Mouse (Mus musculus): ENCODE measurements around the gene Pkhd1. TPM values are rescaled to one million over a fixed set of nuclear protein-coding genes. Genes with fewer than 3 reads are reported as not detected.

The Pkhd1 gene
- polyA plus RNA-seq (2015; fragmentation: Nextera tagmentation; extraction: Ambion mirVana): 0.33 and 0.45 TPM in 2 replicates

GRCm38 (mm10) chr1:20617849-20618530, at the start of gene Pkhd1:
Gene Pkhd1, minus strand, starts transcription at chr1:20618064.
- ATAC-seq: peak; percentile 87
- 42% methylated on average over 10 of the region's 10 CpGs for WGBS
- H3K27me3 ChIP-seq (replicated peaks; ENCODE audit: control insufficient read depth, insufficient read depth, low read length): no peaks in the 10 kb centered on the region
- peak within 1 kb of the TSS; percentile 28 for H3K4me3 ChIP-seq (ENCODE audit: low read length)
- H3K4me2 ChIP-seq (ENCODE audit: low read depth, low read length): peak within 1 kb of the TSS; percentile 37
- no peaks in the 10 kb centered on the region for H3K36me3 ChIP-seq (ENCODE audit: control insufficient read depth, insufficient read depth, low read length)
- no peaks in the 10 kb centered on the region for H3K4me1 ChIP-seq (ENCODE audit: control insufficient read depth, insufficient read depth, low read length)
- H3K9ac ChIP-seq (ENCODE audit: low read depth, low read length): peak within 1 kb of the TSS; percentile 12; the same call in 1 of the 2 replicates
- H3K9me3 ChIP-seq (ENCODE audit: control insufficient read depth, low read length): no peaks in the 10 kb centered on the region
- H3K27ac ChIP-seq (ENCODE audit: low read length): peak within 1 kb of the TSS; percentile 3; the same call in 1 of the 2 replicates

GRCm38 (mm10) chr1:20667567-20667966, 49.7 kb upstream of the Pkhd1 start:
- Histone ChIP-seq H3K27ac (ENCODE audit: low read length) (no peak overlapping the region), H3K36me3 (ENCODE audit: control insufficient read depth, insufficient read depth, low read length) (no peaks in the 10 kb centered on the region), H3K27me3 (replicated peaks; ENCODE audit: control insufficient read depth, insufficient read depth, low read length) (no peaks in the 10 kb centered on the region), H3K9ac (ENCODE audit: low read depth, low read length) (no peak overlapping the region), H3K4me1 (ENCODE audit: control insufficient read depth, insufficient read depth, low read length) (no peaks in the 10 kb centered on the region), H3K4me3 (ENCODE audit: low read length) (no peak overlapping the region), H3K9me3 (ENCODE audit: control insufficient read depth, low read length) (no peaks in the 10 kb centered on the region), H3K4me2 (ENCODE audit: low read depth, low read length) (no peak overlapping the region)
- no peak for ATAC-seq
- 74% methylated on average over 7 of the region's 7 CpGs for WGBS

GRCm38 (mm10) chr1:20666233-20666632, 48.4 kb upstream of the Pkhd1 start:
- 85% methylated on average over 2 of the region's 2 CpGs for WGBS
- no peak overlapping the region for H3K4me3 ChIP-seq (ENCODE audit: low read length)
- H3K9me3 ChIP-seq (ENCODE audit: control insufficient read depth, low read length): no peaks in the 10 kb centered on the region
- no peak overlapping the region for H3K9ac ChIP-seq (ENCODE audit: low read depth, low read length)
- H3K4me1 ChIP-seq (ENCODE audit: control insufficient read depth, insufficient read depth, low read length): no peaks in the 10 kb centered on the region
- H3K27me3 ChIP-seq (replicated peaks; ENCODE audit: control insufficient read depth, insufficient read depth, low read length): no peaks in the 10 kb centered on the region
- H3K36me3 ChIP-seq (ENCODE audit: control insufficient read depth, insufficient read depth, low read length): no peaks in the 10 kb centered on the region
- ATAC-seq: no peak
- H3K4me2 ChIP-seq (ENCODE audit: low read depth, low read length): no peak overlapping the region
- no peak overlapping the region for H3K27ac ChIP-seq (ENCODE audit: low read length)

- Histone ChIP-seq H3K27me3 (replicated peaks; ENCODE audit: control insufficient read depth, insufficient read depth, low read length) (no peaks in the 10 kb centered on the region), H3K4me1 (ENCODE audit: control insufficient read depth, insufficient read depth, low read length) (no peaks in the 10 kb centered on the region), H3K36me3 (ENCODE audit: control insufficient read depth, insufficient read depth, low read length) (no peaks in the 10 kb centered on the region), H3K27ac (ENCODE audit: low read length) (no peak overlapping the region), H3K9ac (ENCODE audit: low read depth, low read length) (no peak overlapping the region), H3K4me2 (ENCODE audit: low read depth, low read length) (no peak overlapping the region), H3K4me3 (ENCODE audit: low read length) (no peak overlapping the region), H3K9me3 (ENCODE audit: control insufficient read depth, low read length) (no peaks in the 10 kb centered on the region)
- ATAC-seq: no peak
- WGBS: 62% methylated on average over 5 of the region's 5 CpGs
Measured at GRCm38 (mm10) chr1:20655085-20655484, 37.2 kb upstream of the Pkhd1 start.

- Histone ChIP-seq H3K27ac (ENCODE audit: low read length) (no peak overlapping the region), H3K4me2 (ENCODE audit: low read depth, low read length) (no peak overlapping the region), H3K4me3 (ENCODE audit: low read length) (no peak overlapping the region), H3K36me3 (ENCODE audit: control insufficient read depth, insufficient read depth, low read length) (no peaks in the 10 kb centered on the region), H3K4me1 (ENCODE audit: control insufficient read depth, insufficient read depth, low read length) (no peaks in the 10 kb centered on the region), H3K9me3 (ENCODE audit: control insufficient read depth, low read length) (no peaks in the 10 kb centered on the region), H3K27me3 (replicated peaks; ENCODE audit: control insufficient read depth, insufficient read depth, low read length) (no peaks in the 10 kb centered on the region), H3K9ac (ENCODE audit: low read depth, low read length) (no peak overlapping the region)
- peak; percentile 69 for ATAC-seq
- WGBS: 47% methylated on average over 6 of the region's 6 CpGs
Measured at GRCm38 (mm10) chr1:20653513-20654506, 35.9 kb upstream of the Pkhd1 start.

GRCm38 (mm10) chr1:20634856-20635255, 17.0 kb upstream of the Pkhd1 start:
- Histone ChIP-seq H3K27ac (ENCODE audit: low read length) (no peak overlapping the region), H3K4me1 (ENCODE audit: control insufficient read depth, insufficient read depth, low read length) (no peaks in the 10 kb centered on the region), H3K4me2 (ENCODE audit: low read depth, low read length) (no peak overlapping the region), H3K36me3 (ENCODE audit: control insufficient read depth, insufficient read depth, low read length) (no peaks in the 10 kb centered on the region), H3K27me3 (replicated peaks; ENCODE audit: control insufficient read depth, insufficient read depth, low read length) (no peaks in the 10 kb centered on the region), H3K9ac (ENCODE audit: low read depth, low read length) (no peak overlapping the region), H3K4me3 (ENCODE audit: low read length) (no peak overlapping the region), H3K9me3 (ENCODE audit: control insufficient read depth, low read length) (no peaks in the 10 kb centered on the region)
- WGBS: 82% methylated on average over 2 of the region's 2 CpGs
- no peak for ATAC-seq

- Histone ChIP-seq H3K4me3 (ENCODE audit: low read length) (no peak overlapping the region), H3K4me1 (ENCODE audit: control insufficient read depth, insufficient read depth, low read length) (no peaks in the 10 kb centered on the region), H3K36me3 (ENCODE audit: control insufficient read depth, insufficient read depth, low read length) (no peaks in the 10 kb centered on the region), H3K4me2 (ENCODE audit: low read depth, low read length) (no peak overlapping the region), H3K27me3 (replicated peaks; ENCODE audit: control insufficient read depth, insufficient read depth, low read length) (no peaks in the 10 kb centered on the region), H3K27ac (ENCODE audit: low read length) (no peak overlapping the region), H3K9me3 (ENCODE audit: control insufficient read depth, low read length) (no peaks in the 10 kb centered on the region), H3K9ac (ENCODE audit: low read depth, low read length) (no peak overlapping the region)
- ATAC-seq: no peak
- 77% methylated on average over 7 of the region's 7 CpGs for WGBS
Measured at GRCm38 (mm10) chr1:20633276-20633869, 15.5 kb upstream of the Pkhd1 start.

- no peaks in the 10 kb centered on the region for H3K9me3 ChIP-seq (ENCODE audit: control insufficient read depth, low read length)
- no peak overlapping the region for H3K27ac ChIP-seq (ENCODE audit: low read length)
- no peaks in the 10 kb centered on the region for H3K4me1 ChIP-seq (ENCODE audit: control insufficient read depth, insufficient read depth, low read length)
- WGBS: 87% methylated on average over 3 of the region's 3 CpGs
- no peak overlapping the region for H3K9ac ChIP-seq (ENCODE audit: low read depth, low read length)
- no peak overlapping the region for H3K4me2 ChIP-seq (ENCODE audit: low read depth, low read length)
- no peak overlapping the region for H3K4me3 ChIP-seq (ENCODE audit: low read length)
- no peaks in the 10 kb centered on the region for H3K27me3 ChIP-seq (replicated peaks; ENCODE audit: control insufficient read depth, insufficient read depth, low read length)
- no peak for ATAC-seq
- H3K36me3 ChIP-seq (ENCODE audit: control insufficient read depth, insufficient read depth, low read length): no peaks in the 10 kb centered on the region
Measured at GRCm38 (mm10) chr1:20624564-20624963, 6.7 kb upstream of the Pkhd1 start.

- Histone ChIP-seq H3K27ac (ENCODE audit: low read length) (no peak overlapping the region), H3K4me3 (ENCODE audit: low read length) (no peak overlapping the region)
Measured at GRCm38 (mm10) chr1:20623375-20623774, 5.5 kb upstream of the Pkhd1 start.

More at GRCm38 (mm10) chr1:20623375-20623774, 5.5 kb upstream of the Pkhd1 start:
- H3K27me3 ChIP-seq (replicated peaks; ENCODE audit: control insufficient read depth, insufficient read depth, low read length): no peaks in the 10 kb centered on the region
- H3K9ac ChIP-seq (ENCODE audit: low read depth, low read length): no peak overlapping the region
- H3K9me3 ChIP-seq (ENCODE audit: control insufficient read depth, low read length): no peaks in the 10 kb centered on the region
- no peaks in the 10 kb centered on the region for H3K4me1 ChIP-seq (ENCODE audit: control insufficient read depth, insufficient read depth, low read length)
- H3K36me3 ChIP-seq (ENCODE audit: control insufficient read depth, insufficient read depth, low read length): no peaks in the 10 kb centered on the region
- ATAC-seq: peak; percentile 56; the same call in 1 of the 2 replicates
- WGBS: 83% methylated on average over 4 of the region's 4 CpGs
- H3K4me2 ChIP-seq (ENCODE audit: low read depth, low read length): no peak overlapping the region
